Mouse (Mus musculus): Measurements from ENCODE around the gene Stox2. TPM values are rescaled to one million over a fixed set of nuclear protein-coding genes. Genes with fewer than 3 reads are reported as not detected.

Stox2 gene
- polyA plus RNA-seq, 1 experiment from 2014 or later = 22.3 TPM

DNA sequence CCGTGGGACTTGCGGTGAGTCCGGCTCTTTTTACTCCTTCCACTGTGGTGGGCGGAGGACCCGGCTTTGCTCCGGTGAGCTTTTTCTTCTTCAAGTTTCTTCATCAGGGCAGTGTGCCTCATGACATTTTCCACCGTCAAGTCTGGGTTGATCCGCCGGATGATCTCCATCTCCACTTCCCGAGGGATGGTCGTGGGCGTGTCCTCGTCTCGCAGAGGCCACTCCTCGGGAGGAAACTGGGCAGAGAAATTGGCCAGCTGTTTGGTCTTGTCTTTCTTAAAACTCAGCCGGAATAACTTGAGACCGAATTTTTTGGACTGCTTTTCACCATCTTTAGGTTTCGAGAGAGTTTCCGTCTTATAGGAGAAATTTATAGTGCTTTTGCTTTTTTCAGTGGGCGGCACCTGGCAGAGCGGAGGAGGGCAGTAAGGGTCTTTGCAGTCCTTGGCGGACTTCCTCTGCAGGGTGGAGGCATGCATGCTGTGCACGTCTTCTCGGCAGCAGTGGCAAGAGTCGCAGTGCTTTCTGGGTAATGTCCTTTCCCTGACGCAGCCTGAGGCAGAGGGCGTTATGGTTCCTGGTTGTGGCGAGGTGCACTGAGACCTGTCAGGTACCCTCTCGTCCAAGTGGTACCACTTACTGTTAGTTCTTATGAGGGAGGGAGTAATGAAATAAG lies 252.7 kb downstream of the Stox2 start:
- Histone ChIP-seq H3K36me3 (peaks cover 63% of the 10 kb centered on the region), H3K27ac (no peak overlapping the region), H3K9ac (no peak overlapping the region), H3K4me3 (no peak overlapping the region), H3K9me3 (0 out of 2 replicates have a peak, but pooled peaks cover 7% of the 10 kb centered on the region), H3K27me3 (no peaks in the 10 kb centered on the region), H3K4me2 (no peak overlapping the region), H3K4me1 (no peaks in the 10 kb centered on the region)
- WGBS = 93% methylated on average over 29 of the region's 29 CpGs
- ATAC-seq (ENCODE audit: insufficient number of reproducible peaks, insufficient read depth, low FRiP score, low TSS enrichment, low read depth) = no peak

DNA sequence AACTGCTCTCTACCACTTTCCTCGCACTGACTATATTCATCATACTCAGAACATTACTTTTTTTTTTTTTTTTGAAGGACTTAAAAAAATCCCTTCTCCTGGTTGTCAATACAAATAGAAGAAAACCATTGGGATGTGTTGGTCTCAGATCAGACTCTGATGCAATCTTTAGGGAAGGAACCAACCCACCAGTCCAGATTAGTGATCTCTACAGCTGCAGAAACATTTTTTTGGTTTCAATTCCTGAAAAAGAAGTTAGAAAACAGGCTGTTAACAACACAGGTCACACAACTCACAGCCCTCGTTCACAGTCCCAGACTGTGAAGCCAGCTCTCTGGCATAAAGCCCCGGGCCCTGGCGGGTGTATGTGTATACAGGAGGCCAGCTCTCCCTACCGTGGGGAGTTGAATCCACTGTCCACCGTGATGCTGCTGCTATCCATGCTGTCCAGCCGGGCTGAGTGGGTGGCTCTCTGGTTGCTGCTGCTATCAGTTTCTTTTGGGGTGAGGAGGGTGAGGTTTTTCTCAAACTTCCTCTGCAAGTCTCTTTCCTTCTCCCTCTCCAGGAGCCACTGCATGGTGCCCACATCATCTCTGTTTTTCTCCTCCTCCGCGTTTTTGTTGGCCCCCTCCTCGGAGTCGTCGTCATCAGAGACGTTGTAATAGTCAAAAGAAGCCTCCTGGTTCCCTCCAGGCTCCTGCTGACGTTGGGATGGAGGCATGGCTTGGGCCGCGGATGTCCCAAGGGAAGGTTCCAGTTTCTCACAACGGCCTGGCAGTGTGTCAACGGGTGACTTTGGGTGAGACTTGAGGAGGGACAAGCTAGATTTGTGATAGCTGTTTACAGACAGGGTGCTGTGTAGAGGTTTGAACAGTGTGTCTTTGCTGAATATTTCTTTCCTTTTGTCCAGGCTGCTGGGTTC lies 254.5 kb downstream of the Stox2 start:
- ATAC-seq (ENCODE audit: insufficient number of reproducible peaks, insufficient read depth, low FRiP score, low TSS enrichment, low read depth) = no peak
- Histone ChIP-seq H3K9ac (no peak overlapping the region), H3K4me1 (no peaks in the 10 kb centered on the region), H3K27ac (no peak overlapping the region), H3K27me3 (no peaks in the 10 kb centered on the region), H3K36me3 (peaks cover 72% of the 10 kb centered on the region), H3K4me3 (no peak overlapping the region), H3K4me2 (no peak overlapping the region), H3K9me3 (0 out of 2 replicates have a peak, but pooled peaks cover 7% of the 10 kb centered on the region)
- 93% methylated on average over 18 of the region's 18 CpGs for WGBS

DNA sequence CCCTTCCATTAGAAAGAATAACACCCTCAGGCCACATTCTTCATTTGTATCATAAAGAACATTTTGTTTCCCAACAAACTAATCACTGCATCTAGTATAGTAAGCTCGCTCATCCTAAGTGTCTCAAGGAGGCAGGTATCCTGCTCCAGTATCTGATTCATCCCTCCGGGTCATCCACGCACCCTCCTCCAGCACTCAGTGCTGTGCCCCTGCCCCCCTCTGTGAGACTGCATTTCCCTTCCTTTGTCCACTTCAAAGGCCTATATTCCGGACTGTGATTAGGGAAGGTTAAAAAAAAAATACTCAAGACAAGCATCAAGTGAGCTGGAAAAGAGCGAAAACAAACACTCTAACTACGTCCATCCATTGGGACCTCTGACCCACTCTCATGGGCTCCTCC lies 260.8 kb downstream of the Stox2 start:
- Histone ChIP-seq H3K4me1 (no peaks in the 10 kb centered on the region), H3K4me3 (no peak overlapping the region), H3K27me3 (no peaks in the 10 kb centered on the region), H3K27ac (no peak overlapping the region), H3K4me2 (no peak overlapping the region), H3K9me3 (no peaks in the 10 kb centered on the region), H3K36me3 (peaks cover 61% of the 10 kb centered on the region), H3K9ac (no peak overlapping the region)
- WGBS = 67% methylated on average over 6 of the region's 6 CpGs
- no peak for ATAC-seq (ENCODE audit: insufficient number of reproducible peaks, insufficient read depth, low FRiP score, low TSS enrichment, low read depth)

DNA sequence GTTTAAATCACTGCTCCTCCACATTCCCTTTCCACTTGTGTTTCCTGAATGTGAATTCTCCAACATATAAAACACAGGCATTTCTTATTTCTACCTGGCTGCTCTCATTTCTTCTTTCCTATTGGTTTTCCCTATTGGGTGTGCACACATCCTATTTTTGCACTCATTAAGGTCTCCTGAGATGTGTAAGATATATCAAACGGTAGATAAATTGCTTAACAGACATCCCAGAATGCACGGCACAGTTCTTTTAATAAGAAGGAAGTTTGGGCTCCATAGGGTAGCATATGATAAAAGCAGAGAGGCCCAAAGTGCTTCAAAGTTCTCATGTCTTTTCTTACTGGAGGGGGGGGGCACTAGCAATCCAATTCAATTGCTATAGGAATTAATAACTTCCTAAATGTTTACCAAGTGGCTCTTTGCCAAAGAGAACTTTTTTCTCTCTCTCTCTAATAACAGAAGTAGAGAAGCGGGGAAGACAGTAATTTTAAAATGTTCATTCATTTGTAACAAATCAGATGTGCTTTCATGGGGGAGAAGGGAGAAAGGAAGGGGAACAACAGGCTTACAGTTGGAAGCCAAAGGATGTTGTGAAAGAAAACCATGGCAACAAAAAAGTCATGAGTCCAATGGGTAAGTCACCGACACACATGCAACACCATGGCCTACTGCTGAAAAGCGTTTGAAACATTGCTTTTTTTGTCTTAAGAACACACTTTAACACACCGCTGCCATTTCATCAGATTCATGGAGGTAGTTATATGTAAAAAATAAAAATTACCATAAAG lies 263.2 kb downstream of the Stox2 start:
- H3K27ac ChIP-seq = no peak overlapping the region
- H3K27me3 ChIP-seq = no peaks in the 10 kb centered on the region
- no peak overlapping the region for H3K9ac ChIP-seq
- no peak overlapping the region for H3K4me2 ChIP-seq
- H3K4me3 ChIP-seq = no peak overlapping the region
- H3K9me3 ChIP-seq = no peaks in the 10 kb centered on the region
- peaks cover 4% of the 10 kb centered on the region; the same call in 1 of the 2 replicates for H3K4me1 ChIP-seq
- 91% methylated on average over 6 of the region's 6 CpGs for WGBS
- ATAC-seq (ENCODE audit: insufficient number of reproducible peaks, insufficient read depth, low FRiP score, low TSS enrichment, low read depth) = no peak
- H3K36me3 ChIP-seq = peaks cover 41% of the 10 kb centered on the region

DNA sequence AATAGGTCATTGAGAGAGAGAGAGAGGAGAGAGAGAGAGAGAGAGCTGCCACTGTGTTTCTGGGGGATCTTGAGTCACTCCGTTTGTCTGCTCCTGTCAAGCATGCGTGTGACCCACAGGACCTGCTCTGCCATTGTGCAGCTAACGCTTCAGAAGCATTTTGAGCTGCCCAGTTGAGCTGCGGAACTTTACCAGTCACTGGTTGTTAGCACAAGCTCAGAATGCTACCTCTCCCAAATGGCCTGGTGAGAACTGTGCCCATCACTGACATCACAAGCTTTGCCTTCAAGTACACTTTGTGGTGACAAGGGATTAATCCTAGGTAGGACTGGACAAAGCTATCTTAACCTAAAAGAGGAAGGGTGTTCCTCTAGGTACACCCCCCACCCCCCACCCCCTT lies 263.9 kb downstream of the Stox2 start:
- no peak overlapping the region for H3K9ac ChIP-seq
- no peaks in the 10 kb centered on the region for H3K9me3 ChIP-seq
- no peak for ATAC-seq (ENCODE audit: insufficient number of reproducible peaks, insufficient read depth, low FRiP score, low TSS enrichment, low read depth)
- no peak overlapping the region for H3K4me3 ChIP-seq
- peaks cover 36% of the 10 kb centered on the region for H3K36me3 ChIP-seq
- no peak overlapping the region for H3K27ac ChIP-seq
- no peak overlapping the region for H3K4me2 ChIP-seq
- 89% methylated on average over 4 of the region's 4 CpGs for WGBS
- no peaks in the 10 kb centered on the region for H3K27me3 ChIP-seq
- peaks cover 7% of the 10 kb centered on the region; the same call in 1 of the 2 replicates for H3K4me1 ChIP-seq

DNA sequence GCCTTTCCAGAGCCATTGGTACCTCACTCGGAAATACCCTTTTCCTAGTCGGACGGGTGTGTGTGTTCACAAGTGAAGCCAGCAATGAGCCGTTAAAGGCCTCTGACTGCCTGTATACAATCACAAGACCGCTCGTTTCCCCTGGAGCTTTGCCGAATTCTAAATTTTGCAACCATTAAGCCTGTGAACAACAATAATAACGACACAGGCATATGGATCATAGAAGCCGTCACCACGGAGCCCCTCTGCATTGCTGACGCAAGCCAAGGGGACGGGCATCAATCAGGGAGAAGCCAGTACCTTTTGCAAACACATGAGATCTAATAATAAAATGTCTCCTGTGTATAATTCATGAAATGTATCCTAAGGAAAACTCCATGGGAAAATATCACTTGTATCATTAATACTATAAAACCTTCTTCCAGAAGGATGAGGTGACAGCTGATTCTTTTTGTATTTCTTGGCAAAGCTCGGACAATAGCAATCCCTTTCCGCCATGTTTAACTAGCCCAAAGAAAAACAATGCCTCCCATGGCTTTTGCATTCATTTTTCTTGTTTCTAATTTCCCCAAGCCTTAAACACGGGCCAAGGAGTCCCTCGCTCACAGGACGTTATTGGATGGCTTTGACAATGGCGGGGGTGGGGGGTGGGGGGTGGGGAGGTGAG lies 265.0 kb downstream of the Stox2 start:
- H3K36me3 ChIP-seq = peaks cover 29% of the 10 kb centered on the region
- 91% methylated on average over 18 of the region's 18 CpGs for WGBS
- H3K4me1 ChIP-seq = peaks cover 14% of the 10 kb centered on the region; the same call in 1 of the 2 replicates

DNA sequence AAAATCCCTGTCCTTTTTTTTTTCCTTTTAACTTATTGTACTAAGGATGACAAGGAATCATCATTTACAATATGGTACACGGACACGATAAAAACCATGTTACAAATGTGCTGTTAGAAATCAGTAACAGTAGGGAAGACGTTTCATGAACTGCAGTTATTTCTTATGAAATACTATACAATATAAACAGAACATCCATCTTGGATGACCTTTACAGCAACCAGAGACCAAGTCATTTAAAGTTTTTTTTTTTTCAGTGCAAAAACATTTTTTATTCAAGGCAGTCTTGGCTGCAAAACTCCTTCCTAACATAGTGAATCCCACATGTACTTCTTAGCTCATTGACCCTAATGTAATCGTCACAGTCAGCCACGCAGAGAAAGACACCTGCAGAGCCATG lies 266.0 kb downstream of the Stox2 start:
- H3K9me3 ChIP-seq = no peaks in the 10 kb centered on the region
- no peak overlapping the region for H3K27ac ChIP-seq
- WGBS = 80% methylated on average over 5 of the region's 5 CpGs
- no peak overlapping the region for H3K4me3 ChIP-seq
- H3K36me3 ChIP-seq = peaks cover 20% of the 10 kb centered on the region
- no peak for ATAC-seq (ENCODE audit: insufficient number of reproducible peaks, insufficient read depth, low FRiP score, low TSS enrichment, low read depth)
- no peaks in the 10 kb centered on the region for H3K27me3 ChIP-seq
- H3K4me2 ChIP-seq = no peak overlapping the region
- peaks cover 14% of the 10 kb centered on the region; the same call in 1 of the 2 replicates for H3K4me1 ChIP-seq
- H3K9ac ChIP-seq = no peak overlapping the region

More for the DNA sequence above, 265.0 kb downstream of the Stox2 start:
- no peak for ATAC-seq (ENCODE audit: insufficient number of reproducible peaks, insufficient read depth, low FRiP score, low TSS enrichment, low read depth)
- Histone ChIP-seq H3K9me3 (no peaks in the 10 kb centered on the region), H3K27me3 (no peaks in the 10 kb centered on the region), H3K27ac (no peak overlapping the region), H3K4me3 (no peak overlapping the region), H3K9ac (no peak overlapping the region), H3K4me2 (no peak overlapping the region)

DNA sequence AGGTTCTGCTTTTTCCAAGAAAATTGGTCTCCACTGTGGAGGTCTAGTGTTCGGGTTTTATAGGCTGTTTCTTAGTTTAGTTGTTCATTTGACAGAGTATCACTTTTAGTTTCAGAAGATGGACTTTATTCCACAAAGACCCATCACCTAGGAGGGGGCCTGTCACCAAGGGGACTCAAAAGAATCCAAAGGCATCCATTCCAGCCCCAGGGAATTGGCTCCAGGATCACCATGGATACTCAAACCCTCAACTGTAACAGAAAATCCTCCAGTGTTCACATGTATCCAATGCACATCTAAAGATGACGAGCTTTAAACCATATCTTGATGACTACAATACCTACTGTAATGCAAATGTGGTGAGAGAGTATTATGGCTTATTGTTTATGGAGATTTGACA lies 267.4 kb downstream of the Stox2 start:
- H3K9me3 ChIP-seq = no peaks in the 10 kb centered on the region
- 91% methylated on average over 2 of the region's 2 CpGs for WGBS

DNA sequence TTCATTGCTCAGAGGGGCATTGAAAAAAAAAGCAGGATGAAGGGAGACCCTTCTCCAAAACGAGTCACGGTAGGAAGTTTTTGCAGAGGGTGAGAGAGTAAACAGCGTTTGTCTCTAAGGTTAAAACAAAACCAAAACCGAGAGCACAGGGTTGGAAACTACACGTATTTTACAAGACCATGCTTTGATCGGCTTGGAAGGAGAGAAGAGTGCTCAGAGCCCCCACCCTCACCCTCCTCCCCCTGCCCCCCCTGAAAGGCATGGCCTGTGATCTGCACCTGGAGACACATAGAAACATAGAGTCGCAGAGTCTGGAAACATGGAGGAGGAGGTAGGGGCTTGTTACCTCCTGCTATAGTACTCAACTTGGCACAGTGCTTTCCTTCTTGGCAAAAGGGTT lies 272.3 kb downstream of the Stox2 start:
- H3K36me3 ChIP-seq = no peaks in the 10 kb centered on the region
- H3K27ac ChIP-seq = no peak overlapping the region
- no peak overlapping the region for H3K4me2 ChIP-seq
- no peaks in the 10 kb centered on the region for H3K27me3 ChIP-seq
- H3K9ac ChIP-seq = no peak overlapping the region
- no peaks in the 10 kb centered on the region for H3K9me3 ChIP-seq
- no peak overlapping the region for H3K4me3 ChIP-seq
- H3K4me1 ChIP-seq = peaks cover 14% of the 10 kb centered on the region; the same call in 1 of the 2 replicates
- 70% methylated on average over 7 of the region's 7 CpGs for WGBS
- ATAC-seq (ENCODE audit: insufficient number of reproducible peaks, insufficient read depth, low FRiP score, low TSS enrichment, low read depth) = no peak

More for the DNA sequence above, 267.4 kb downstream of the Stox2 start:
- ATAC-seq (ENCODE audit: insufficient number of reproducible peaks, insufficient read depth, low FRiP score, low TSS enrichment, low read depth) = no peak
- Histone ChIP-seq H3K4me1 (peaks cover 14% of the 10 kb centered on the region; the same call in 1 of the 2 replicates), H3K9ac (no peak overlapping the region), H3K4me3 (no peak overlapping the region), H3K27ac (no peak overlapping the region), H3K27me3 (no peaks in the 10 kb centered on the region), H3K36me3 (peaks cover 9% of the 10 kb centered on the region), H3K4me2 (no peak overlapping the region)

DNA sequence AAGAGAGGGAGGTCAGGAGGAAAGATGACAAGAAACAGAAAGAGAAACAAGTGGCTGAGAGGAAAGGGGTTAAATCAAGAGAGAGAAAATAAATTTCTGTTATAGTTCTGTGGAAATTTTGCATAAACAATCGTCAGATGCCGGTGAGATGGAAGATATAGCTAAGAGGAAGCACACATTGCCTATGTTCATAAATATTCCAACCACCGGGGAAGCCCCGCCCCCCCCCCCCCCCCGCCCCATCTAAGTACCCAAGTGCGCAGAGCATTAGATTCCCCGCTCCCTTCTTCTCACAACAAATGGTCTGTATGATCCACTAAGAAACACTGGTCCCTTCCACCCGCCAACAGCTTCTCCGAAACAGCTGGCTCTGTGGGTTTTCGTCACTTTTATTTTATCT lies 273.3 kb downstream of the Stox2 start:
- 77% methylated on average over 10 of the region's 10 CpGs for WGBS
- no peaks in the 10 kb centered on the region for H3K27me3 ChIP-seq
- no peak overlapping the region for H3K9ac ChIP-seq
- no peaks in the 10 kb centered on the region for H3K9me3 ChIP-seq
- no peak overlapping the region for H3K4me2 ChIP-seq
- ATAC-seq (ENCODE audit: insufficient number of reproducible peaks, insufficient read depth, low FRiP score, low TSS enrichment, low read depth) = no peak
- H3K4me1 ChIP-seq = peaks cover 9% of the 10 kb centered on the region; the same call in 1 of the 2 replicates
- no peak overlapping the region for H3K27ac ChIP-seq
- H3K4me3 ChIP-seq = no peak overlapping the region
- H3K36me3 ChIP-seq = 0 out of 2 replicates have a peak, but pooled peaks cover 2% of the 10 kb centered on the region

DNA sequence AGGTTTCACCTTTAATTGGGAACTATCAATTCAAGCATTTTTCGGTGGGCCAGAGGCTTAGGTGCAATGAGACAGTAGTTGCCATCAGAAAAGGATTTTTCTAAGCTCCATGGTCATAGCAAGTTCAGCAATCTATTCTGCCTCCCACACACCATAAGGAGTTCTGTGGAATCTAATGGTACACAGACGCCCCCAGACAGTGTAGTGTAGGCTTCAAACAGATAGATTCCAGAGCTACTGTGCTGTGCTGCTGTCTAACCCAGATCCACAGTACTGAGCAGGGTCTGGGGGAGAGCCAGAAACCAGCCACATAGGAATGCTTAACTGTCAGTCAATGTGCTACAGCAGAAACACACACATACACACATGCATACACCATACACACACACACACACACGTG lies 285.5 kb downstream of the Stox2 start:
- Histone ChIP-seq H3K4me2 (no peak overlapping the region), H3K27me3 (no peaks in the 10 kb centered on the region), H3K9me3 (no peaks in the 10 kb centered on the region), H3K27ac (no peak overlapping the region), H3K4me3 (no peak overlapping the region), H3K36me3 (no peaks in the 10 kb centered on the region), H3K4me1 (peaks cover 3% of the 10 kb centered on the region; the same call in 1 of the 2 replicates), H3K9ac (no peak overlapping the region)
- WGBS = 76% methylated on average over 3 of the region's 3 CpGs
- no peak for ATAC-seq (ENCODE audit: insufficient number of reproducible peaks, insufficient read depth, low FRiP score, low TSS enrichment, low read depth)

Data from embryonic facial prominence, embryonic 13.5 days (tissue).